Mouse (Mus musculus): Measurements from ENCODE around the gene Tmem248. TPM values are rescaled to one million over a fixed set of nuclear protein-coding genes. Genes with fewer than 3 reads are reported as not detected.

The Tmem248 gene
- total and polyA plus RNA-seq, 3 experiments: 20.8 to 46.1 (median 35.7) TPM

DNA sequence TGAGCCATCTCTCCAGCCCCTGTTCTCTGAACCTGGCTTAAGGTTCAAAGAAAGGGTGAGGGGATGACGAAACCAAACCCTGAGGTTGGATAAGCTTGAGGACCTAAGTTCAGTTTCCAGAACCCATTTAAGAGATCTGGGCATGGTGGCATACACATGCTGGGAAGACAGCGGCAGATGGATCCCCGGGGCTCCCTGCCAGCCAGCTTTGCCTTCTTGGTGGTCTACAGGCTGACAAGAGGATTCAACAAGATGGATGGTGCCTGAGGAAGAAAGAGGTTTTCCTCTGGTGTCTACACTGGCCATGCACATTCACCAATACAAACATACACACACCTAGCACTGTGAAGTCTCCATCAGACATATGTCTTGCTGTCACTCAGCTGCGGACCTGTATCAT is 76.1 kb downstream of the Tmem248 start:
- WGBS: 95% methylated on average over 4 of the region's 4 CpGs
- Histone ChIP-seq H3K27ac (no peak overlapping the region), H3K4me3 (no peak overlapping the region), H3K9ac (ENCODE audit: low read depth, low read length) (no peak overlapping the region), H3K36me3 (ENCODE audit: control insufficient read depth, insufficient read depth, low read length) (no peaks in the 10 kb centered on the region), H3K79me2 (replicated peaks; ENCODE audit: control insufficient read depth, insufficient read depth, low read length) (no peaks in the 10 kb centered on the region; the same call in 1 of the 2 replicates), H3K27me3 (ENCODE audit: control insufficient read depth, insufficient read depth, low read length) (no peaks in the 10 kb centered on the region), H3K4me1 (ENCODE audit: control insufficient read depth, insufficient read depth, low read length) (no peaks in the 10 kb centered on the region)
- no peak for DNase-seq
- TF ChIP-seq POLR2A (IDR thresholded peaks at IDR 0.05; ENCODE audit: insufficient read depth, low read depth, low read length) (no peak), EP300 (IDR thresholded peaks at IDR 0.05; ENCODE audit: insufficient read depth, low read depth, low read length) (no peak), CTCF (IDR thresholded peaks at IDR 0.05) (no peak)
- intact Hi-C loops (cut with DNase I): no loop called here

Other genes starting within 250 kb of the Tmem248 start
- gene Gusb, start 214.0 kb upstream of the Tmem248 start, total RNA-seq (2021): 10 to 100 TPM; 12.8 to 13.0 TPM
- gene Gusb, start 214.0 kb upstream of the Tmem248 start, polyA plus RNA-seq (2012; rRNA removed): 17.9 and 25.3 TPM in 2 replicates
- 1 to 10 TPM; 3.2 to 4.6 TPM for gene Asl, start 187.8 kb upstream of the Tmem248 start, total RNA-seq (2021)
- gene Asl, start 187.8 kb upstream of the Tmem248 start, polyA plus RNA-seq (2012; rRNA removed): 5.9 and 6.5 TPM in 2 replicates
- 10 to 100 TPM in 1 of 2 experiments, 1 to 10 TPM in 1; 9.3 to 11.2 TPM for gene Crcp, start 187.8 kb upstream of the Tmem248 start, total RNA-seq (2021)
- gene Crcp, start 187.8 kb upstream of the Tmem248 start, polyA plus RNA-seq (2012; rRNA removed): 9.5 and 10.3 TPM in 2 replicates
- 1 to 10 TPM; 7.4 to 9.4 TPM for gene Tpst1, start 143.8 kb upstream of the Tmem248 start, total RNA-seq (2021)
- 10.1 and 12.6 TPM in 2 replicates for gene Tpst1, start 143.8 kb upstream of the Tmem248 start, polyA plus RNA-seq (2012; rRNA removed)
- gene Kctd7, start 72.2 kb upstream of the Tmem248 start, total RNA-seq (2021): 1 to 10 TPM; 1.5 to 3.7 TPM
- gene Kctd7, start 72.2 kb upstream of the Tmem248 start, polyA plus RNA-seq (2012; rRNA removed): 2.5 and 3.1 TPM in 2 replicates
- 10 to 100 TPM; 19.6 to 25.5 TPM for gene Rabgef1, start 45.3 kb upstream of the Tmem248 start, total RNA-seq (2021)
- gene Rabgef1, start 45.3 kb upstream of the Tmem248 start, polyA plus RNA-seq (2012; rRNA removed): 15.2 and 15.6 TPM in 2 replicates
- gene Sbds, start 38.4 kb downstream of the Tmem248 start, total RNA-seq (2021): 10 to 100 TPM; 45.8 to 48.7 TPM
- gene Sbds, start 38.4 kb downstream of the Tmem248 start, polyA plus RNA-seq (2012; rRNA removed): 22.0 and 25.4 TPM in 2 replicates
- 1 to 10 TPM; 7.0 to 9.8 TPM for gene Tyw1, start 38.5 kb downstream of the Tmem248 start, total RNA-seq (2021)
- 5.1 and 5.7 TPM in 2 replicates for gene Tyw1, start 38.5 kb downstream of the Tmem248 start, polyA plus RNA-seq (2012; rRNA removed)
- gene Caln1, start 152.4 kb downstream of the Tmem248 start, total RNA-seq (2021): not detected
- not detected in 2 replicates for gene Caln1, start 152.4 kb downstream of the Tmem248 start, polyA plus RNA-seq (2012; rRNA removed)
- gene A330070K13Rik, start 167.6 kb downstream of the Tmem248 start, total RNA-seq (2021): not detected
- not detected in 2 replicates for gene A330070K13Rik, start 167.6 kb downstream of the Tmem248 start, polyA plus RNA-seq (2012; rRNA removed)